In genomic region chr2:110759434-110759833, GRCm38 (mm10) we compare ENCODE assay signal across 27 mouse cellular contexts. TPM values are rescaled to one million over a fixed set of nuclear protein-coding genes. Genes with fewer than 3 reads are reported as not detected.
A peak's percentile ranks its signal among the peaks of the same experiment; 100 is the strongest.
DNase-seq lines count a peak whose midpoint lies in the region; ATAC-seq and TF ChIP-seq lines count a peak whose summit lies in the region.
"Had no signal": no experiment of that assay in that cellular context is flagged by ENCODE, and none has a peak within 500 bp of the region (broad histone marks: within the 10 kb centered on the region; RNA-seq: fewer than 3 reads in every experiment).

No protein-coding gene starts in this region.

- no peaks in the 10 kb centered on the region for H3K27me3 ChIP-seq in forebrain, embryonic 13.5 days
- no peaks in the 10 kb centered on the region for H3K27me3 ChIP-seq in forebrain, embryonic 10.5 days (ENCODE audit: poor library complexity, severe bottlenecking)
- H3K27me3 ChIP-seq in forebrain, embryonic 15.5 days: no peaks in the 10 kb centered on the region
- no peaks in the 10 kb centered on the region for H3K27me3 ChIP-seq in forebrain, embryonic 11.5 days (ENCODE audit: control insufficient read depth, insufficient read depth, low read length)
- no peaks in the 10 kb centered on the region for H3K27me3 ChIP-seq in forebrain, postnatal 0 days (ENCODE audit: insufficient read depth, low read length)
- H3K27me3 ChIP-seq: CH12.LX; embryonic facial prominence, embryonic 13.5 days; embryonic facial prominence, embryonic 15.5 days; Patski had no signal

- DNase-seq in forebrain, embryonic 10.5 days (ENCODE audit: extremely low spot score, low spot score): no peak
- DNase-seq in forebrain, embryonic 11.5 days (ENCODE audit: low spot score): no peak
- DNase-seq in forebrain, postnatal 0 days: peak; percentile 6
- DNase-seq in thymus, postnatal 0 days (ENCODE audit: low spot score): no peak
- DNase-seq: adrenal gland, adult 8-10 months; adrenal gland, postnatal 14 days; adrenal gland, postnatal 36 days; B cell, adult 2 months; cerebellum, adult 11 months; cerebellum, adult 18-20 months; cerebellum, adult 8-10 months; cerebellum, adult 9-11 months; cerebellum, postnatal 14 days; cerebellum, postnatal 36 days; embryo, embryonic 11 days had no signal

- no peaks in the 10 kb centered on the region for H3K9me3 ChIP-seq in forebrain, embryonic 13.5 days (replicated peaks)
- H3K9me3 ChIP-seq in forebrain, embryonic 10.5 days: no peaks in the 10 kb centered on the region
- no peaks in the 10 kb centered on the region for H3K9me3 ChIP-seq in forebrain, embryonic 15.5 days
- H3K9me3 ChIP-seq in forebrain, embryonic 11.5 days (ENCODE audit: control insufficient read depth, low read length): no peaks in the 10 kb centered on the region
- H3K9me3 ChIP-seq in forebrain, postnatal 0 days (ENCODE audit: low read length): no peaks in the 10 kb centered on the region
- H3K9me3 ChIP-seq: embryonic facial prominence, embryonic 13.5 days; embryonic facial prominence, embryonic 15.5 days; G1E had no signal

- H3K4me1 ChIP-seq in forebrain, embryonic 13.5 days: no peaks in the 10 kb centered on the region
- 0 out of 2 replicates have a peak, but pooled peaks cover 4% of the 10 kb centered on the region for H3K4me1 ChIP-seq in forebrain, embryonic 10.5 days
- H3K4me1 ChIP-seq in forebrain, embryonic 15.5 days: no peaks in the 10 kb centered on the region
- H3K4me1 ChIP-seq in forebrain, embryonic 11.5 days (replicated peaks; ENCODE audit: control insufficient read depth, insufficient read depth, low read length): no peaks in the 10 kb centered on the region
- H3K4me1 ChIP-seq in forebrain, postnatal 0 days (ENCODE audit: insufficient read depth): no peaks in the 10 kb centered on the region
- H3K4me1 ChIP-seq: embryonic facial prominence, embryonic 13.5 days; embryonic facial prominence, embryonic 15.5 days had no signal

- WGBS in forebrain, embryonic 13.5 days: 41% methylated on average over 2 of the region's 2 CpGs
- WGBS in forebrain, embryonic 10.5 days: 86% methylated on average over 2 of the region's 2 CpGs
- 33% methylated on average over 2 of the region's 2 CpGs for WGBS in forebrain, embryonic 15.5 days
- WGBS in forebrain, embryonic 11.5 days: 57% methylated on average over 2 of the region's 2 CpGs
- 35% methylated on average over 2 of the region's 2 CpGs for WGBS in forebrain, postnatal 0 days

- H3K9ac ChIP-seq in forebrain, embryonic 13.5 days: no peak overlapping the region
- H3K9ac ChIP-seq in forebrain, embryonic 15.5 days (replicated peaks): no peak overlapping the region
- no peak overlapping the region for H3K9ac ChIP-seq in forebrain, embryonic 11.5 days (ENCODE audit: low read length)
- no peak overlapping the region for H3K9ac ChIP-seq in forebrain, postnatal 0 days
- H3K9ac ChIP-seq: embryonic facial prominence, embryonic 13.5 days; embryonic facial prominence, embryonic 15.5 days had no signal

- H3K4me3 ChIP-seq in forebrain, embryonic 13.5 days: no peak overlapping the region
- H3K4me3 ChIP-seq in forebrain, embryonic 10.5 days: no peak overlapping the region
- no peak overlapping the region for H3K4me3 ChIP-seq in forebrain, embryonic 15.5 days
- no peak overlapping the region for H3K4me3 ChIP-seq in forebrain, embryonic 11.5 days (ENCODE audit: low read depth, low read length)
- H3K4me3 ChIP-seq in forebrain, postnatal 0 days (ENCODE audit: low read depth, low read length): no peak overlapping the region
- H3K4me3 ChIP-seq: embryonic facial prominence, embryonic 13.5 days; embryonic facial prominence, embryonic 15.5 days; erythroblast, embryonic 14.5 days had no signal

- TF ChIP-seq CTCF in forebrain, postnatal 0 days (IDR thresholded peaks at IDR 0.05; ENCODE audit: low read depth): no peak

- H3K4me2 ChIP-seq in forebrain, embryonic 13.5 days: no peak overlapping the region
- no peak overlapping the region for H3K4me2 ChIP-seq in forebrain, embryonic 15.5 days (replicated peaks)
- H3K4me2 ChIP-seq in forebrain, embryonic 11.5 days (ENCODE audit: low read depth, low read length, severe bottlenecking): no peak overlapping the region
- H3K4me2 ChIP-seq in forebrain, postnatal 0 days (ENCODE audit: low read depth): no peak overlapping the region
- H3K4me2 ChIP-seq: embryonic facial prominence, embryonic 13.5 days; embryonic facial prominence, embryonic 15.5 days had no signal

- peak; percentile 51; the same call in 1 of the 2 replicates for ATAC-seq in forebrain, embryonic 13.5 days
- 0 out of 2 replicates have a peak, but pooled peaks have one; percentile 51 for ATAC-seq in forebrain, embryonic 15.5 days (replicated peaks)
- ATAC-seq in forebrain, embryonic 11.5 days (replicated peaks; ENCODE audit: low FRiP score): no peak
- ATAC-seq in forebrain, postnatal 0 days: peak; percentile 90; the same call in 1 of the 2 replicates
- ATAC-seq: activated CD4-positive, CD25-positive, alpha-beta regulatory T cell, adult 4 months; CD4-positive, CD25-positive, alpha-beta regulatory T cell, adult 4 months; Patski had no signal

- H3K27ac ChIP-seq in forebrain, embryonic 13.5 days: no peak overlapping the region
- H3K27ac ChIP-seq in forebrain, embryonic 10.5 days: no peak overlapping the region
- H3K27ac ChIP-seq in forebrain, embryonic 15.5 days (replicated peaks): no peak overlapping the region
- no peak overlapping the region for H3K27ac ChIP-seq in forebrain, embryonic 11.5 days (ENCODE audit: low read depth, low read length)
- no peak overlapping the region for H3K27ac ChIP-seq in forebrain, postnatal 0 days (ENCODE audit: low read depth, low read length)
- H3K27ac ChIP-seq: embryonic facial prominence, embryonic 13.5 days; embryonic facial prominence, embryonic 15.5 days had no signal

- no peaks in the 10 kb centered on the region for H3K36me3 ChIP-seq in forebrain, embryonic 13.5 days (ENCODE audit: poor library complexity, severe bottlenecking)
- H3K36me3 ChIP-seq in forebrain, embryonic 10.5 days (replicated peaks): no peaks in the 10 kb centered on the region
- no peaks in the 10 kb centered on the region for H3K36me3 ChIP-seq in forebrain, embryonic 15.5 days
- H3K36me3 ChIP-seq in forebrain, embryonic 11.5 days (ENCODE audit: control insufficient read depth, insufficient read depth, low read length): no peaks in the 10 kb centered on the region
- no peaks in the 10 kb centered on the region for H3K36me3 ChIP-seq in forebrain, postnatal 0 days (ENCODE audit: insufficient read depth)
- H3K36me3 ChIP-seq: embryonic facial prominence, embryonic 13.5 days; embryonic facial prominence, embryonic 15.5 days; G1E had no signal

RNA-seq across cellular contexts. Expression of gene Muc15, which starts 38.3 kb away (rescaled TPM):
- 0.08 TPM in 1 of 2 replicates, not detected in the other for polyA plus RNA-seq in forebrain, embryonic 13.5 days (2015; fragmentation: Nextera tagmentation; extraction: Ambion mirVana)
- 0.06 TPM in 1 of 2 replicates, not detected in the other for polyA plus RNA-seq in forebrain, embryonic 10.5 days (2016; fragmentation: Nextera tagmentation; extraction: Ambion mirVana)
- 0.06 and 0.13 TPM in 2 replicates for polyA plus RNA-seq in forebrain, embryonic 15.5 days (2015; fragmentation: Nextera tagmentation; extraction: Ambion mirVana)
- 0.05 TPM in 1 of 2 replicates, not detected in the other for polyA plus RNA-seq in forebrain, embryonic 11.5 days (2014; fragmentation: Nextera tagmentation; extraction: Ambion mirVana)
- total RNA-seq in forebrain, postnatal 0 days (2014; rRNA removed): 0.10 and 0.31 TPM in 2 replicates
- polyA plus RNA-seq in forebrain, postnatal 0 days (2015; fragmentation: Nextera tagmentation; extraction: Ambion mirVana): 0.19 and 0.46 TPM in 2 replicates
- polyA plus RNA-seq in thymus, postnatal 0 days (2015; fragmentation: Nextera tagmentation; extraction: Ambion mirVana): 0.20 and 0.30 TPM in 2 replicates
- total RNA-seq: adrenal gland, adult 18-20 months; adrenal gland, adult 8-10 months; adrenal gland, postnatal 14 days; adrenal gland, postnatal 36 days; CH12.LX; common myeloid progenitor, adult 5-6 weeks had no signal
- polyA plus RNA-seq: activated CD4-positive, CD25-positive, alpha-beta regulatory T cell, adult 4 months; CD4-positive, CD25-positive, alpha-beta regulatory T cell, adult 4 months; G1E; Patski had no signal
